Mouse (Mus musculus): ENCODE measurements around the gene Acd. TPM values are rescaled to one million over a fixed set of nuclear protein-coding genes. Genes with fewer than 3 reads are reported as not detected.

Acd gene
- total RNA-seq, 2 experiments from 2014 or later: 11.7 to 12.3 TPM

- no peak for DNase-seq
- intact Hi-C loops (cut with DNase I): no loop called here
Observed at GRCm38 (mm10) chr8:105702731-105703415, 2.0 kb upstream of the Acd start.

DNA sequence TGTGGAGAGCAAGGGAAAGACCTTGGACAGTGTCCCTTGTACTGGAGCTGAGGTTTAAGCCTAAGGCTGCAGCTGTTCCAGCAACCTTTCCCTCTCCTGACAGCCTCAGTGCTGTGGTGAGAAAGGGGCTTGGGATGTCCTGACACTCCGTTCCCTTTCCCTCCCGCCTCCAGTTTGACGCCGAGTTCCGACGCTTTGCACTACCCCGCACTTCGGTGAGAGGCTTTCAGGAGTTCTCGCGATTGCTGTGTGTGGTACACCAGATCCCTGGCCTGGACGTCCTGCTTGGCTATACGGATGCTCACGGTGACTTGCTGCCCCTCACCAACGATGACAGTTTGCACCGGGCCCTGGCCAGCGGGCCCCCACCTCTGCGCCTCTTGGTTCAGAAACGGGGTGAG lies 1.1 kb upstream of the Acd start:
- no peak for DNase-seq
- intact Hi-C loops (cut with DNase I): no loop called here

DNA sequence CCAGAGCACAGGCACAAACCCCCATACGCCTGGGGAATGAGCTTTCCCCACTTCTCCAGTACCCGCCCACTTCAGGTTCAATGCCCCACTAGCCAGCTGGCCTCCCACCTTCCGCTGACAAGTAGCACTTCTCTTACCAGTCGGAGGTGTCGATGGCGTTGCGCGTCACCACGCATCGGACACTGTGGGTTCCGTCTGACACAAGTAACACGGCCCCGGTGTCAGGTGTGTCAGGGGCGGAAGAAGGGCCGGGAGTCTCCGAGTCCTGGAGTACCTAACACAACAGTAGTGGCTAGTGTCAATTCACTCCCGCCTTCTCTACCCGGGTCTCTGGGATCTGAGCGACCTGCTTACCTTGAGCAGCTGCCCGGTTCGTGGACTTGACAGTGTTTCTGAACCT lies 336 bp downstream of the Acd start:
- no peak for DNase-seq
- intact Hi-C loops (cut with DNase I): loop anchor here (2.0 kb wide), 1 partner anchor 64 kb away; the partner anchor contains the start of genes Agrp and Ctcf

- intact Hi-C loops (cut with DNase I): loop anchor here (2.0 kb wide), 1 partner anchor 63 kb away; the partner anchor contains the start of genes Agrp and Ctcf
- no peak for DNase-seq
Observed at GRCm38 (mm10) chr8:105699488-105700215, 1.2 kb downstream of the Acd start.

- no peak for DNase-seq
- intact Hi-C loops (cut with DNase I): no loop called here
Observed at GRCm38 (mm10) chr8:105698734-105699133, 2.2 kb downstream of the Acd start.

DNA sequence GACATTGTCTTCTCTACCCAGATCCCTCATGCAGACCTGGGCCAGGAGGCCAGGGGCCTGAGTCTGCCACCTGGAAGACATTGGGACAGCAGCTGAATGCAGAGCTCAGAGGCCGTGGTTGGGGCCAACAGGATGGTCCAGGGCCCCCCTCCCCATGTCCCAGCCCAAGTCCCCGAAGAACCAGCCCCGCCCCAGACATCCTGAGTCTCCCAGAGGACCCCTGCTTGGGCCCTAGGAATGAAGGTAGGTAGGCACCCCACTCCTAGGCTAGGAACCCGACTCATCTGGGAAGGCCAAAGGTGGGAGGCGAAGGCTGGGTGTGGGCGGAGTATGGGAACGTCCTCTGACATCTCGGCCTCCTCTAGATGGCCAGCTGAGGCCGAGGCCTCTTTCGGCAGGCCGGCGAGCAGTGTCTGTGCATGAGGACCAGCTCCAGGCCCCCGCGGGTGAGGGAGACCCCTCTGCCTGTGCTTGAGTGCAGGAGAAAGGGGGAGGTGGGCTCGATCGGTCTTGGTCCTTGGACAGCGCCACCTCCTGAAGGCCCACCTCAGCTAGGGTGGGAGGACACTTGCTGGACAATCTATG lies 3.6 kb downstream of the Acd start:
- intact Hi-C loops (cut with DNase I): no loop called here
- DNase-seq: no peak

- intact Hi-C loops (cut with DNase I): no loop called here
- DNase-seq: no peak
Observed at GRCm38 (mm10) chr8:105695080-105695780, 5.7 kb downstream of the Acd start.

GRCm38 (mm10) chr8:105694051-105694799 lies 6.7 kb downstream of the Acd start:
- no peak for DNase-seq
- intact Hi-C loops (cut with DNase I): no loop called here

DNA sequence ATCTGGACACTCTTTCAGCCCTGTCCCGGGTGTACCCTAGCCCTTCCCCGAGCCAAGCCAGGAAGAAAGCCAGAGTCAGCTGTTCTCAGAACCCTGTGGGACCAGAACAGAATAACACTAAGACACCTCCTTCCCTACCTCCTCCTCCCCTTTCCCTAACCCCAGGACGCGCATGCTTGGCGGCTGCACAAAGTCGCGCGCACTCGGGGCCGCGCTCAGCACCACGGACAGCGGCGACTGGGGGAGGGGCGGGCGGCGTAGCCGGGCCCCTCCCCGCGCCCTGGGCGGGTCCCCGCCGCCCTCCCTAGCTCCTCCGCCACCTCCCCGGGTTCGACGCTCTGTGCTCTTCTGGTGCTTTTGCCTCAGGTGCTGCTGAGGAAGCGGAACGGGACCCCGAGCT lies 7.3 kb downstream of the Acd start:
- intact Hi-C loops (cut with DNase I): no loop called here
- peak; percentile 76 to 79 for DNase-seq

DNA sequence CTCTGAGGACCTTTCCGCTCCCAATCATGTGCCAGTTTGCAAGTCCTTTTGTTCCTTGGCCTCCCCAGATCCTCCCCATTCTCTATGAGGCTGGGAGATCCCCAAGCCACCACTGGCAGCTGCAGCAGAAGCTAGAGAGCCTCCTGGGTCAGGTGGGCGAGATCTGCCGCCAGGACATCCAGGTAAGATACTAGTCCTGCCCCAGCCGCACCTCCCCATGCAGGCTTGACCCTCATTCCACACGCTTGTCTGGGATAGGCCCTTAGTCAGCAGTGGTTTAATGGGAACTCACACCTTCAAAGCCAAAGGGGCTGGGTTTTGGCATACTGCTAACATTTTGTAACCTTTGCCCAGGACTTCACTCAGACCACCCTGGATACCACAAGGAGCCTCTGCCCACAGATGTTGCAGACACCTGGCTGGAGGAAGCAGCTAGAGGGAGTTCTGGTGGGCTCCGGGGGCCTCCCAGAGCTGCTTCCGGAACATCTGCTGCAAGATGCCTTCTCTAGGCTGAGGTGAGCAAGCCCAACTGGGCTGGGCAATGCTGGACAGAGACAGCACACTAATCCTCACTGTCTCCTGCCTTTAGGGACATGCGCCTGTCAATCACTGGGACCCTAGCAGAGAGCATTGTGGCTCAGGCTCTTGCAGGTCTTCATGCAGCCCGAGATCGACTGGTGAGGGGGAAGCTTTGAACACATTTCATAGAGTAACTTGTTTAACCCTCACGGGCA lies 8.3 kb downstream of the Acd start:
- intact Hi-C loops (cut with DNase I): no loop called here
- no peak for DNase-seq

- DNase-seq: no peak
- intact Hi-C loops (cut with DNase I): no loop called here
Observed at GRCm38 (mm10) chr8:105690978-105691377, 9.9 kb downstream of the Acd start.

DNA sequence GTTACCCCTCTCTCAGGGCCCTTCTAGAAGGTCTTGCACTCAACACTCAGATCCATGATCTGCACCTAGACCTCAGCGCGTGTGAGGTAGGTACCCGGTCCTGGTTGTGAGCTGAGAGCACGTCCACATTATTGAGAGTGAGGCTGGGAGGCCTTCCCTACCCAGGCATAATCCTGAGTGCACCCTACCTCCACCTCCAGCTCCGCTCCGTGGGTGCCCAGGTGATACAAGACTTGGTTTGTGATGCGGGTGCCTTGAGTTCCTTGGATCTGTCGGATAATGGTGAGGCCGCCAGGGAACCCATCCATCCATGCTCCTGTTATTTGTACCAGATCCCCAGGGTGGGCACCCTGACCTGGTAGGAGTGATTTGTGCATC lies 10.9 kb downstream of the Acd start:
- DNase-seq: no peak
- intact Hi-C loops (cut with DNase I): loop anchor here (5.0 to 10.0 kb wide), 3 partner anchors 53 to 123 kb away; partner anchors contain the start of genes Agrp, Atp6v0d1 and Ctcf

GRCm38 (mm10) chr8:105689256-105689982 lies 11.5 kb downstream of the Acd start:
- DNase-seq: no peak
- intact Hi-C loops (cut with DNase I): loop anchor here (5.0 to 10.0 kb wide), 3 partner anchors 52 to 122 kb away; partner anchors contain the start of genes Agrp, Atp6v0d1 and Ctcf

GRCm38 (mm10) chr8:105688242-105688752 lies 12.6 kb downstream of the Acd start:
- DNase-seq: no peak
- intact Hi-C loops (cut with DNase I): loop anchor here (5.0 to 10.0 kb wide), 3 partner anchors 51 to 121 kb away; partner anchors contain the start of genes Agrp, Atp6v0d1 and Ctcf

GRCm38 (mm10) chr8:105687512-105687911 lies 13.4 kb downstream of the Acd start:
- no peak for DNase-seq
- intact Hi-C loops (cut with DNase I): loop anchor here (5.0 to 10.0 kb wide), 3 partner anchors 50 to 120 kb away; partner anchors contain the start of genes Agrp, Atp6v0d1 and Ctcf

DNA sequence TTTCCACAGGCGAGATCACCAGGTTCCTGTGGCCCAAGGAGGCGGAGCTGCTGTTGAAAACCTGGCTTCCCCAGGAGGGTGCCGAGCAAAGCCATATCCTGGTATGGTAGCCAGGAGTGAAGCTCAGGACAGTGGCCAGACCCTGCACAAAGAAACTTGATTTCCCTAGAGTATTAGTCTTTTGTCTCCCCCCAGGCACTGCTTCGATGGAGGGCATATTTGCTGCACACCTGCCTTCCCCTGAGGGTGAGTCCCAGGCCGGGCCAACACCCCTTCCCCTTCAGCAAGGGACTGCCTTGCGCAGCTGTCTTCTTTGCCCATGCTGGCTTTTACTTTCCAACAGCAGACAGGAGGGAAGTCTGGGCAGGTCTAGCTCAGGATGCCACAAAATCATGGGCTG lies 14.4 kb downstream of the Acd start:
- no peak for DNase-seq
- intact Hi-C loops (cut with DNase I): loop anchor here (5.0 to 10.0 kb wide), 3 partner anchors 49 to 119 kb away; partner anchors contain the start of genes Agrp, Atp6v0d1 and Ctcf

- DNase-seq: peak; percentile 71 to 80
- intact Hi-C loops (cut with DNase I): loop anchor here (2.0 to 10.0 kb wide), 4 partner anchors 49 to 119 kb away; partner anchors contain the start of genes Agrp, Atp6v0d1 and Ctcf
Observed at GRCm38 (mm10) chr8:105685796-105686308, 15.1 kb downstream of the Acd start, which contains the start of gene Carmil2. Carmil2 (plus strand) TSS chr8:105686274.

GRCm38 (mm10) chr8:105685325-105685724 lies 15.6 kb downstream of the Acd start:
- intact Hi-C loops (cut with DNase I): loop anchor here (2.0 to 10.0 kb wide), 4 partner anchors 48 to 118 kb away; partner anchors contain the start of genes Agrp, Atp6v0d1 and Ctcf
- no peak for DNase-seq

Measured in heart, postnatal 36 days (tissue).